Mouse (Mus musculus): ENCODE data around the gene Psmc3. TPM values are rescaled to one million over a fixed set of nuclear protein-coding genes. Genes with fewer than 3 reads are reported as not detected.

The Psmc3 gene
- total RNA-seq, 2 experiments from 2014 or later, result 209 to 241 TPM

DNA sequence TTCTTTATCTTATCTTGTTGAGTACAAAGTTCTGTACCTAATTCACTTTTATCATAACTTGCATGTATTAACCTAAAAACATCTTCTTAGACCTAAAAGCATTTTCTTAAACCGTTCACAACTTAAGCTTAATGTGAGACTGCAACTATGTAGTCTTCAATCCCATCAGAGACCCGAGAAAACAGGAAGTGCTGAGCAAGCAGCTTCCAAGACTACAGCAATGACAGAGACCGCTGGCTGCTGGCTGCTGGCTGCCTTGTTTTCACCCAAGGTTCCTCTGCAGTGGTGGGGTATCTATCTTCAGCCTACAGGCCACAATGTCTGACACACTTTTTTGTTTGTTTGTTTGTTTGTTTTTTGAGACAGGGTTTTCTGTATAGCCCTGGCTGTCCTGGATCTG lies 1.9 kb upstream of the Psmc3 start:
- no peak for DNase-seq (ENCODE audit: low spot score)
- intact Hi-C loops (cut with DNase I), result no loop called here

DNA sequence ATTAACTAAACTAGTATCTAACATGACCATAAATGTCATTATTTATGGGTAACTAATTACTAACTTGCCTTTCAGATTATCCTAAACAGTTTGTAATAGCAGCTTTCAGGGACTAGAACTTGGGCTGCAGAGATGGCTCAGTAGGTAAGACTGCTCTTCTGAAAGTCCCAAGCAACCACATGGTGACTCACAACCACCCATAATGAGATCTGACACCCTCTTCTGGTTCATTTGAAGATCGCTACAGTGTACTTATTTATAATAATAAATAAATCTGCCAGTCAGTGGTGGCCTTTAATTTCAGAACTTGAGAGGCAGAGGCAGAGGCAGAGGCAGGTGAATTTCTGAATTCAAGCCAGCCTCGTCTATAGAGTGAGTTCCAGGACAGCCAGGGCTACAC lies 1.1 kb upstream of the Psmc3 start:
- intact Hi-C loops (cut with DNase I), result no loop called here
- DNase-seq (ENCODE audit: low spot score), result no peak

DNA sequence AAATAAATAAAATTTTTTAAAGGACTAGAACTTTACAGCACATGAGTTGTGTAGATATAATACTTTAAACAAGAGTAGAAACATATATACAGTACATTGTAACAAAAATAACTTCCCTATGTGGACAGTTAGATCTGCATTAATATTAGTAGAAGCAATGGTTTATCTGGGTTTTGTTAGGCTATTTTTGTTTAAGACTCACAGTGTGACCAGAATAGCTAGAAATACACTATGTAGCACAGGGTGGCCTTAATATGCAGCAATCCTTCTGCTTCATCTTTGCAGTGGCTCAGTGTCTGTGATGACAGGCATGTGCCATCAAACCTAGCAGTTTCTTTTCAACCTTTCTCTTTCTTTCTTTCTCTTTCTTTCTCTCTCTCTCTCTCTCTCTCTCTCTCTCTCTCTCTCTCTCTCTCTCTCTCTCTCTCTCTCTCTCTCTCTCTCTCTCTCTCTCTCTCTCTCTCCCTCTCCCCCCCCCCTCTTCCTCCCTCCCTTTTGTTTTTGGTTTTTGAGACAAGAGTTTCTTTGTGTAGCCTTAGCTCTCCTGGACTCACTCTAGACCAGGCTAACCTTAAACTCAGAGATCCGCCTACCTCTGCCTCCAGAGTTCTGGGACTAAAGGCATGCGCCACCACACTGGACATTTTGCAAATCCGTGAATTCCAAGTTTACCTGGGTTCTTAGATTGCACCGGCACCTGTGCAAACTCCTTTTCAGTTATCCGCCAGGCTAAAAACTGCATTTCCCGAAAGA lies 452 bp upstream of the Psmc3 start:
- intact Hi-C loops (cut with DNase I), result no loop called here
- DNase-seq (ENCODE audit: low spot score), result no peak

DNA sequence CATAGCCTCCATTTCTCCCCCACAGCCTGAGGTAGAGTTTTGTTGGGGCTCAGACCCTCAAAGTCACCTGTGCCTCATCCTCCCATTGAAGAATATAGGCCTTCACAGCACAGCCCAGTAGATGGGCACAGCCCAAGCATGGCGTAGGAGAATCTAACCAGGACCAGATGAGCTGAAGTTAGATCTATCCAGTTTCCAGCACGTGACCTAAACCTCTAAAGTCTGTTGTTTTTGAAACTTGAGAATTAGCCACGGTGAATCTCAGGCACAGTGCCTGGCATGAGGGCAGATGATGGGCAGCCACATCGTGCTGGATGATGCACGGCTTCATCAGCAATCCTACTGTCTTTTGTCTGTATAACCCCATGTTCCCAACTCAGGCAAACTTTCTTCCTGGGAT lies 4.6 kb downstream of the Psmc3 start:
- intact Hi-C loops (cut with DNase I), result loop anchor here (5.0 kb wide), 1 partner anchor 41 kb away; no protein-coding TSS in a partner anchor
- DNase-seq (ENCODE audit: low spot score), result no peak

DNA sequence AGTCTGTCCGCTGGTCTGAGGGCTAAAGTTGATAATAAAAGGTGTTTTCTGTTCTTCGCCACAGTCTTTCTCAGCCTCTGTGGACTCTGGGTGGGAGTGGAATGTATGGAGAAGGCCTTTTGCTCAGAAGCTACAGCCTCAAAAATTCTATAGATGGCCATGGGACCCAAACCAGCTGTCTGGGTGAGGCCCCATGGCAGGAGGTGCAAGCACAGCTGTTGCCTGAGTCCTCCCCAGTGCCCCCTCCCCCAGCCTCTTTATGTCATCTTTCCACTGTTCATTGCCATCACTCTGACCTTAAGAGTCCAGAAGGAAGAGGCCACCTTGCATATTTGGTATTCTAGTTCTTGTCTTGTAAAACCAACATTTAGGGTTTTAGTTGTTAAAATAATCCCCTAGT lies 5.6 kb downstream of the Psmc3 start:
- intact Hi-C loops (cut with DNase I), result loop anchor here (5.0 kb wide), 1 partner anchor 42 kb away; no protein-coding TSS in a partner anchor

DNA sequence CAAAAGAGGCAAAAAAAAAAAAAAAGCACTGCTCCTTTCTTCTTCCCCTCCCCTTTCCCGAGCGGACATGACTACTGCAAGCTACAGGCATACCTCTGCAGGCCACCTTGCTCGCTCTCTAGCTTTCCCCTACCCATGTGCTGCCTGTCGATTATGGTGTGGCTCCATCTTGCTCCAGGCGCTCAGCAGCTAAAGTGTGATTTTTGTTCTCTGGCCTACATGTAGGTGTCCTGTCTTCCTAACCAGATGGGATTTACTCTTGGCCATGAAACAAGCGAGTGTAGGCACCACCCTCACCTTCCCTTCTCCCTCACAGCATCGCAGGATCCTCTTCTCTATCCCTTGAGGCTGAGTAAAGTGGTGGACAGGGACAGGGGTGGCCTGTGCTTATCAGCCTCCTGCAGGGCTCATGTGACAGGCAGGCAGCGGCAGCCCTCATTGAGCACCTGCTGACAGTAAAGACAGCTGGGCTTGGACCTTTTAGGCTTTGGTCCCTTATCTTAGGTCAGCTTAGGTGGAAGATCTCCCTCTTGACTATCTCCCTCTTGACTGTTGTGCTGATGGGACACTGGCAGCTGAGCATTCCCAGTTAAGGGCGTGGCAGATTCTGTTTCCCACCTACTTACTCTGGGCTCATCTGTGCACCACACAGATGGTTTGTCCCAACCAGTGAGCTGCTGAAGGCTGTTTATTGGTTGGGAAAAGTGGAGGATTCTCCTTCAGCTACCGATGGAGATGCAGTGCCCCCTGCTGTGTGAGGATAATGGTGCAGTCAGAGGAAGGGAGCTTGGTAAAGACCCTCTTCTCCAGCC lies 6.9 kb downstream of the Psmc3 start:
- intact Hi-C loops (cut with DNase I), result loop anchor here (1.0 to 10.0 kb wide), 2 partner anchors 194 to 316 kb away; partner anchors contain the start of gene Fnbp4
- no peak for DNase-seq (ENCODE audit: low spot score)

More for the DNA sequence above, 5.6 kb downstream of the Psmc3 start:
- DNase-seq (ENCODE audit: low spot score), result no peak

DNA sequence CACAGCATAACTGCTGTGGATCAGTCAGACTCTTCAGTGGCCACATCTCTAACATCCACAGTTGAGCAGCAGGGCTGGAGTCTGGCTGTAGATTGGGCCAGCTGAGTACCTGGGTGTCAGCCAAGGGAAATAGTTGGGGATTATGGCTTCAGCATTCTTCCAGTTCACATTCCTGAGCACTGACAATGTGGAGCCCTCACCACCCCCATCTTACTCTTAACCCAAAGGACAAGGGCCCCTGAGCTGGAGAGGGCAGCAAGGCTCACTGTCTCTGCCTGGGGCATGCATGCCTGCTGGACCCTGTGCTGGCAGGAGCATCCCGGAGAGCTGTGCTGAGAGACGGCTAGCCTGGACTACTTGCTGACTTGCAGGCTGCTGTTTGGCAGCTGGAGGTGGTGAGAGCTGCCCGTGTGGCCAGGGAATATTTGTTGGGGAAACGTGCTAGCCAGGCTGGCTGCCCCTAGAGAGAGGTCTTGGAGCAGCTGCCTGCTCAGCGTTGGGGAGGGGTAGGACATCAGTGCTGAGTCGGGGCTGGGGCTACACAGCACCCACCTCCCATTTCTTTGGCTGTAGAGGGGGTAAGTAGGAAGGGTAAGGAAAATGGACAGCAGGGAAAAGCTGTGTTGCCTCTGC lies 8.2 kb downstream of the Psmc3 start:
- intact Hi-C loops (cut with DNase I), result loop anchor here (1.0 to 10.0 kb wide), 2 partner anchors 196 to 317 kb away; partner anchors contain the start of gene Fnbp4
- DNase-seq (ENCODE audit: low spot score), result no peak

DNA sequence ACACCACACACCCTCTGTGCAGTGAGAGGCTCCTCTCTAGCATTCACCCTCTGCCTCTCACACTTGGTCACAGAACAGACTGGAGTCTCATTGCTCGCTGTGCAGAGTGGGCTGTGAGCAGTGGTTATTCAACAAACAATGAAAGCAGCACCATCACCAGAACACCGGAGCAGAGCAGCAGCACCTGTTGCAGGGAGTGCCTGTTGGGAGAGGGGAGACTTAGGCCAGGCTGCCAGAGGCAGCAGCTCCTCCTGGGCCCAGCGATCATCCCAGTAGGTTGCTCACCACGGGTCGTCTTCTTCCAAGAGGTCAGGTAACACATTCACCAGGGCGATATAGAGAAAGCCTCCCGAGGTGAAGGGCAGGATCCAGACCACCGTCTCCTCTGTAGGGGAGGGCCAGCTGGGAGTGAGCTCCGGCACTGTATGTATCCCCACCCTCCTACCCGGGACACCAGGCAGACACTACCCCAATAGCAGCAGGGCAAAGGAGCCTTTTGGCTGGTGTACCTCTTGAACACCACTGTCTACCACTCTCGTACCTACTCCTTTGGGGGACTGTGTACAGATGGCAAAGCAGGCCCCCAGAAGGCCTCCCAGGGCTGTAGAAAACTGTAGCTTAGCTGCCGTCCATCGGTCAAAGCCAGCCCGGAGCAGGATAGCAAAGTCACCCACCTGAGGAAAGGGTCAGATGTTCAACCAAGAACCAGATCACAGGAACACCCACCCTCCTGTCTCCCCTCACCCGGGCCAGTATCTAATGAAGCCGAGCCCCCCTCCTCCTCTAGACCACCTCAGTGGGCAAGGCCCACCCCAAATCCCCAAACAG lies 9.2 kb downstream of the Psmc3 start:
- intact Hi-C loops (cut with DNase I), result loop anchor here (10.0 kb wide), 1 partner anchor 318 kb away; the partner anchor contains the start of gene Fnbp4
- DNase-seq (ENCODE audit: low spot score), result no peak

DNA sequence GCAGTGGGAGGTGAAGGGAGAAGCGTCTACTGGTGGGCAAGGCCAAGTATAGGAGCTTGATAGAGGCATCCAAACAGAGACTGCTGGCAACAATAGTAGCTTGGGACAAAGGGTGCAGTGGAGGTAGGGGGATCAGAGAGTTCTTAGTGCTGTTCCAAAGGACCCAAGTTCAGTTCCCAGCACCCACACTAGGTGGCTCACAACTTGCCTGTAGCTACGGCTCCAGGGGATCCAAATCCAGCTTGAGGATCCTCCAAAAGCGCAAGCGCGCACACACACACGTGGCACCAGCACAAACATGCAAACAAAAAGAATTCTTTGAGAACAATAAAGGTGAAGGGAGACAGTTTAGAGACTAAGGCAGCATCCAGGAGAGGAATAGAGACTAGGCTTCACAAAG lies 10.4 kb downstream of the Psmc3 start:
- DNase-seq (ENCODE audit: low spot score), result no peak
- intact Hi-C loops (cut with DNase I), result loop anchor here (10.0 kb wide), 1 partner anchor 319 kb away; the partner anchor contains the start of gene Fnbp4

DNA sequence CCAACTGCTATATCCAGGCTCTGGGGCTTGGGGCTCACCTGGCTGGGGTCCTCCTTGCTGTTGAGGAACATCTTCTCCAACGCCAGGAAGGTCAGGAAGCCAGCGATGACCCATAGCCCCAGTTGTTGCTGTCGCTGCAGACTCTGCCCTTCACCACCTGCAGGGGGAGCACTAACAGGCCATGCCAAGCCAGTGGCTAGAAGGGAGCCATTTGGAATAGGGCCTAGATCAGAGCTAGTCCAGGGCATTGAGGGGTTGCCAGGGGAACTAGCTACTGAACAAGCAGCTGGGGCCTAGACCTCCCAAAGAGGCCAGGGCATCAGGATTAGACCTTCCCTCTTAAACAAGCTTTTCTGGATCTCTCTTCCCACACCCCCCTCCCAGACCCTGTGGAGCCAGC lies 11.7 kb downstream of the Psmc3 start:
- no peak for DNase-seq (ENCODE audit: low spot score)

DNA sequence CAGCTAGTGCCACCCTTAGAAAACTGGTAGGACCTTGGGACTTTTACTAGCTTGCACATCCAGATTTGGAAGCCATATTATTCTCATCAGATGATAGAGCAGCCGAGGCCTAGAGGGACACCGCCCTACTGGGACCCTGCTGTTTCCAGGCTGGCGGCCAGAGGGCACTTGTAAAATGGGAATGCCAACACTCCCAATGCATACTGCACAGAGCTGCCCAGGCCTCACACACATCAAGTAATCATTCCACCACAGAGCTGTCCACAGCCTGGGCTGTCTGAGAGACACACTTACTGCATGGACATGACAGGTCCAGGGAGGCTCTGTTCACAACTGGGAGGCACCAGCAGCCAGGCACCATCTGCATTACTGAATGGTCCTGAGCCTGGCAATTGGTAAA lies 12.6 kb downstream of the Psmc3 start:
- intact Hi-C loops (cut with DNase I), result loop anchor here (5.0 to 10.0 kb wide), 2 partner anchors 149 to 322 kb away; partner anchors contain the start of gene Fnbp4
- no peak for DNase-seq (ENCODE audit: low spot score)

More for the DNA sequence above, 11.7 kb downstream of the Psmc3 start:
- intact Hi-C loops (cut with DNase I), result loop anchor here (5.0 to 10.0 kb wide), 2 partner anchors 148 to 321 kb away; partner anchors contain the start of gene Fnbp4

DNA sequence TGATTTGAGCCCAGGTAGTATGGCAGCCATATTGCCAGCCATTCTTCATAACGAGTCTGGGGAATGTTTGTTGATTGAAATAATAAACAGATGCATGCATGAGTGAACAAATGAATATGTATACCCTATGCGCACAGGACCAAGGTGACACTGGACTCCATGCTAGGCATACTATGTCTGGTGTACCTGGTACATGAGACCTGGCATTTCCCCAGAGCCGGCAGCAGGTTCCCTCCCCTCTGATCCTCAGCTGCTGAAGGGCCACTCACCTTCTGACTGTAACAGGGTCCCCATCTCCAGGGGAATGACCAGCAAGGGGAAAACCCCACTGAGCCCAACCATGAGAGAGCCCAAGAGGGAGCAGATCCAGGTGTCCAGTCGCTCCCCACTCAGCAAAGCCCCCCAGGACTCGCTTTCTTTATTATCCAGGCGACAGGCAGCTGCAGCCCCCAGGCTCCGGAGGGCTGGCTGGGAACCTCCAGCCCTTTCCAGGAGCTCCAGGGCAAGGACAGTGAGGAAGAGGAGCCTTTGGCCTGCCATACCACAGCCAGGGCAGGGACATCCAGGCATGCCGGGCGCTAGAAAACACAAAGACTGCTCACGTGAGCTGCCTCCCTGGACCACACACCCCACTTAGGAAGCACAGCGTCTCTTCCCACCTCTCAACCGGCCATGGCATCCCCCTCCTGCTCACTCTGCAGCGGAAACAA lies 14.5 kb downstream of the Psmc3 start:
- no peak for DNase-seq (ENCODE audit: low spot score)
- intact Hi-C loops (cut with DNase I), result loop anchor here (5.0 to 10.0 kb wide), 2 partner anchors 151 to 324 kb away; partner anchors contain the start of gene Fnbp4

DNA sequence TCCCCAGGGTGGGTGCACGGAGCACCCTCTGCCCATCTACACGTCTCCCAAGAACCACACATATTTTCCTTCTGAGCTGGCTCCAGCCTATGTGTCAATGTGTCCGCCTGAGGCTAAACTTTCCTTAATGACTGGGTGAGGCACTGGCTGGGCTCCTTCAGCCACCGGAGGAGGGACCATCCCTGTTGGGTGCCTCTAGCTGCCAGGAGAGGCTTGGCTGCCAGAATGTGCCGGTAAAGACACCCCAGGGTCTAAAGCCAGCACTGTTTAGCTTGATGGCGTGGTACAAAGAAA lies 15.0 kb downstream of the Psmc3 start:
- no peak for DNase-seq (ENCODE audit: low spot score)
- intact Hi-C loops (cut with DNase I), result loop anchor here (5.0 to 10.0 kb wide), 2 partner anchors 152 to 324 kb away; partner anchors contain the start of gene Fnbp4

DNA sequence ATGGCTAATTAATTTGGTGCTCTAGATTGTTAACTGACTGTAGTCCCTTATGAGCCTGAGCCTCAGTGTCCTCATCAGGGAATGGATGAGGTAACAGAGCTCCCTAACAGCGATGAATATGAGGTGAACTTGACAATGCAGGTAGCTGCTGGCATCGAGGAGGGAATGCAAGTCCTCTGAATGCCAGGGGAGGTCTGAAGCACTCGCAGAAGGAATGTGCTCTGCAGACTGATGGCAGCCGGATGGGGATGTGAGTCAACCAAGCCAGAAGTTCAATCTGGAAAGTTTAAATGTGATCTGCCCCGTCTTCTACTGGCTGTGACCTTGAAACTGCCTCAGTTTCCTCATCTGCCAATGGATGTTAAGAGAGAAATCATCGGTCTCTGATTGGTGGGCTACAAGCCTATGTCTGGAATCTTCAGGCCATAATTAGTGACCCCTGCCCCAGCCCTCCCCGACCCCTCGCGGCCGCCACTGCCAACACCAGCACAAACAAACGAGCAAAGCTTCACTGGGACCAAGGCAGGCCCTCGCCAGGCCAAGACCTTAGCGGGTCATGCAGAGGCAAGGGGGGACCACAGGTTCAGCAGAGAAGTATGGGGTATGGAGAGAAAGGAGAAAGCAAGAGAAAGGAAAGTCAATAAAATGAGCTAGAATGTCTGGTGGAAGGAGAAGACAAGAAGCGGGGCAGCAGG lies 15.6 kb downstream of the Psmc3 start:
- intact Hi-C loops (cut with DNase I), result loop anchor here (5.0 to 10.0 kb wide), 2 partner anchors 152 to 325 kb away; partner anchors contain the start of gene Fnbp4
- no peak for DNase-seq (ENCODE audit: low spot score)

DNA sequence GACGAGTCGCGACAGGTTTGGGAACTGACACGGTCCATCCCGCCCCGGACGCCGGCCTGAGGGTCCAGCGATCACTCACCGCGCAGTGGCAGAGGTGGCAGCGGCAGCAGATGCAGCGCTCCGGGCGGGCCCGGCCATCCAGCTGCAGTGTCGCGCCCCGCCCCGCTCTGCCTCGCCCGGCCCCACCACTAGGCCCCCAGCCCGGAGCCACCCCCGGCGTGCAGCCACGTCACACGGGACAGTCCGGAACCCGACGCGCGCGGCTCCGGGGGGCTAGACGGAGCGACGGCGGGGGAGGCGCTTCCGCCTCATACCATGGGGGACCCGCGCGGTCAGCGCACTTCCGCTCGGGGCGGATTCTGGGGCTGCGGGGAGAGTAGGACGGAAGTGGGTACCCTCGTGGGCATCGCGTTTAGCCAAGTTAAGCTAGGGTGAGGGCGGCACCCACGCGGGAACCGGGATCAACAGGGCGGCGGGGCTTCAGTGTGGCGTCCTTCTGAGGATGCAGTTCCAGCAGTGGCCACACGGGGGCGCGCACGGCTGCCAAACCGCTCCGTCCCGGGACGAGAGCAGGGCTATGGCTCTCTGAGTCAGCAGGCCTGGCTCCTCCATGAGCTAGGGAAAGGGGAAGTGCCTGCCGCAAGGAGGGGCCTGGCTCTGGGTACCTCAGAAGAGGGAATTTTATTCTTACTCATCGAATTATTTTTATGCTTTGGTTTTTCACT lies 16.4 kb downstream of the Psmc3 start, which contains the start of gene Slc39a13:
Gene Slc39a13, minus strand, starts transcription at position 342 of the 725 bp plus-strand sequence.
- intact Hi-C loops (cut with DNase I), result loop anchor here (1.0 to 5.0 kb wide), 2 partner anchors 31 to 127 kb away; no protein-coding TSS in a partner anchor
- DNase-seq (ENCODE audit: low spot score), result peak; percentile 95

DNA sequence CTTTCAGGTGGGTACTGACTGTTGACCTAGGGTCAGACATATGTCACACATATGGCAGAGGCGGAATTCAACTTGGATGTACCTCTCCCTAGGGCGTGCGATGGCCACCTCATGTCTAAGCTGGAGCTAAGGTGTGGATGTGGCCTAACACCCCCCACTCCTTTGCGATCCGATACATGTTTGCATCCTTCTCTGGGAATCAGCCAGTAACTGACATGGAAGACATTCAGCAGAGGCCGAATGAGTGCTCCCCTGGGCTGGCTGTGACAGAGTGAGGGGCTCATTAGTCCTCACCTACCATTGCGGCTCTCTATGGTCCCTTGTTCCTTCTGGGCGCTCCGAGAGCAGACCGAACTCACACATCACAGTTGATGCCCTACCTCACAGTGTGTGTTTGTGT lies 17.2 kb downstream of the Psmc3 start:
- intact Hi-C loops (cut with DNase I), result loop anchor here (5.0 kb wide), 1 partner anchor 126 kb away; no protein-coding TSS in a partner anchor
- no peak for DNase-seq (ENCODE audit: low spot score)

DNA sequence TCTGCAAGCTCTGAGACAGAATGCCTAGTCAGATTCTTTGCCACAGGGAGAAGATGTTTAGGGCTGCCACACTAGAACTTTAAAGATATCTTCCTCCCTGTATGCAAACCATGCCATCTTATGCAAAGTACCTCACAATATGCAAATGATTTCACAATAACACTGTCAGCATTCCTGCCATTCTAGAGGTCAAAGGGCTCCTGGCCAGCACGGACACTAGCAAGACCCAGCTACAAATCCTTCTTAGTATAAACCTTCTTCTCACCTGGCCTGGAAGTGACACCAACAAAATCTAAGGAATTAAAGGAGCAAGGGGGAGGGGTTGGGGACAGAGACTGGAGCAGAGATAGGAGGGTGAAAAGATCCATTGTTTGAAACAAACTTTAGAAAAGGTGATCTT lies 18.3 kb downstream of the Psmc3 start:
- DNase-seq (ENCODE audit: low spot score), result no peak
- intact Hi-C loops (cut with DNase I), result loop anchor here (5.0 kb wide), 1 partner anchor 125 kb away; no protein-coding TSS in a partner anchor
